Mouse (Mus musculus) thymus, adult 18-20 months (tissue): ENCODE data around the gene Errfi1.

Experiments used
- DNase-seq, 2 experiments: peaks; one replicate each; pipeline ENCODE4 v3.0.0; 2022; ENCODE audit warnings: mixed read lengths in 2 of 2

Errfi1 gene

GRCm38 (mm10) chr4:150853680-150854461 is at the start of gene Errfi1:
Gene Errfi1, plus strand, starts transcription at chr4:150853919.
- no peak for DNase-seq

- no peak for DNase-seq
Observed at GRCm38 (mm10) chr4:150804204-150804603, 49.5 kb upstream of the Errfi1 start.

DNA sequence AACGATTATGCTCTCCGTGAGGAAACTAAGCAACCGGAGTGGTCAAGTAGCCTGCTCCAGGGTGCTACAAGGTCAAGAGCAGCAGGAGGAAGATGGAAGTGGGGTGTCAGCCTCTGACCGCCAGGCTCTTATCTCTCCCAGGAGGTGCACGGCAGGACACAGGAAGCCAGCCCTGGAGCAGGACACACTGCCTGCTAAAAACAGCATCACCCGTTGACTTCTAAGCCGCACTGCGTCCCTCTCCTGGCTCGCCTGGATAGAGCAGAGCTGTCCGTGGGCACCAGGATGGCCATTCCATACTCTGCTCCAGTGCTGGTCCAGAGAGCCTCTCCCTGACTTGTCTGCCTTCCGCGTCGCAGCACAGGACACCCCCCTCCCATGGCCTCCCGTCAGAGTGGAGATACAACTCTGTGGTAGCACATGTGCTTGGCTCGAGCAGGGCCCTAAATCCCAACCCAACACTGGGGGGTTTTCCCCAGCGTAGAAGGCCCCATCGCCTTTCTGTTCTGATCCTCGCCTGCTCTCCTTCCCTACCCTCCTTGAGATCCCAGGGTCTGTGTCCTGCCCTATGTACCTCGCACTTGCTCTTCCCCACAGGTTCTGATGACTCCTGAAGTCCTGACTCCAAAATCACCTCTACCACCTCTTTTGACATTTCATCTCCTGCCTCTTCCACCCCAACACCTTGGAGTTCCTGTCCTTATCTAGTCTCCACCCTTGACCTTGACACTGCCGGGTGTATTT is 45.8 kb upstream of the Errfi1 start:
- DNase-seq = no peak

DNA sequence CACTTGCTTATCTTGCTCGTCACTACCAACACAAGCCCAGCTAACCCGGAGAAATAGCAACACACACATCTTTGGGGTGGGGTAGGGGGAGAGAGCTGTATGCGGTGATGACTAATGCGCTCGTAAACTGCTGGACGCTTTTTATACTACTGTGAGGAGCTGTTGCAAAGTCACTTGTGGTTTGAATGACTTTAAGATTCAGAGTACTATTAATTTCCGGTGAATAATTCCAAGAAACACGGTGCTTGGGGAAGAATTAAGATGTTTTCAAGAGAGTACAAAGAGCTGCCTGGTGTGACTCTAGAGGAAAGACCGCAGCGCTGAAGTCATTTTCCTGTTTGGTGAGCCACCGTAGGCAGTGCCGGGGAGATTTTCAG is 45.3 kb upstream of the Errfi1 start:
- no peak for DNase-seq

DNA sequence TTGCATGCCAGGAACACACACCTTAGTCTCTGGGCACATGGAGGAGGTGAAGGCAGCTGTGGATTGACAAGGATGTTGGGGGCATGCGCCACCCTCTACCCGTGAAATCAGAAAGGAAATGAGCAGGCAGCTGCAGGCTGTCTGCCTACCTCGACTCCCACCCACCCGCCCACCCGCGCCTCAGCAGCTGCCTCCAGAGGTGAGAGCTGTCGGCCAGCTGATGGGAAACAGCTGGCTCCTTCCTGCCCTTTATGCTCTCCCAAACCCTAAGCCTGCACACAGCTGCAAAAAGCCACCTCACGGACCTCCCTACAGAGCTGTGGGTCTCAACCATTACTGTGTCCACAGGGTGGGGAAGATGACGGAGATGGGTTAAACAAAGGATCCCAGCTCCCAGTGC is 44.4 kb upstream of the Errfi1 start:
- peak; percentile 16 to 35 for DNase-seq

DNA sequence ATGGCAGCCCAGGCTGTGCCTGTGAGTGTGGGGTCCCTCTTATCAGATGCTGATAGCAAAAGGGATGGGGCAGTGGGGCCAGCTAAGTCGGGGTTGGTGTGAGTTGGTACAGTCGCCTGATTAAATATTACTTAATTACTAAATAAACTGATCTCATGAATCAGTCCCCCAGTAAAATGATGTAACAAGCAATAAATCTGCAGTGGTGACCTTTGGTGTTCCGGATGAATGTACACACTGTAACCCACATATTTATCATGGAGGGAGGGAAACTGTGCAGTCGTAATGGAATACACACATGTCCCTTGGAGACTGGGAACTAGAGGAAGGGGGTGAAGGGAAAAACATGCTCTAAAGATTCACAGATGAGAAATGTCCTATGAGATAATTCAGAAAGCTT is 38.6 kb upstream of the Errfi1 start:
- no peak for DNase-seq

- no peak for DNase-seq
Observed at GRCm38 (mm10) chr4:150816414-150816951, 37.2 kb upstream of the Errfi1 start.

GRCm38 (mm10) chr4:150819126-150819910 is 34.4 kb upstream of the Errfi1 start:
- DNase-seq = no peak

DNA sequence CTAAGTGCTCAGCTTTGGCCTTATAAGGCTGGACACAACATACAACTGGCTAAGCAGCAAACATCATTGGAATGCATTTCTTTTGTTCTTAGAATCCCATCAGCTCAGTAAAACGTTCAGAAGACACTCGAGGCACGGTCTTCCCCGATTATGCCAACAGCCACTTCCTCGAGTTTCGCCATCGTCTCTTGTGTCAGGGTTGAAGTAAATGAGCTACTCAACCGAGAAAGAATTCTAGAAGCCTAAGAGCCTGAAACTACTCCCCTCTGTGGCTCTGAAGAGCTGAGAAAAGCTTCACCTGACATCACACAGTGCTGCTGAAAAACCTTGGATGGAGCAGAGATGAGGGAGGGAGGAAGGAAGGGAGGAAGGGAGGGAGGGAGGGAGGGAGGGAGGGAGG is 32.3 kb upstream of the Errfi1 start:
- no peak for DNase-seq

- DNase-seq = no peak
Observed at GRCm38 (mm10) chr4:150822624-150823023, 31.1 kb upstream of the Errfi1 start.

DNA sequence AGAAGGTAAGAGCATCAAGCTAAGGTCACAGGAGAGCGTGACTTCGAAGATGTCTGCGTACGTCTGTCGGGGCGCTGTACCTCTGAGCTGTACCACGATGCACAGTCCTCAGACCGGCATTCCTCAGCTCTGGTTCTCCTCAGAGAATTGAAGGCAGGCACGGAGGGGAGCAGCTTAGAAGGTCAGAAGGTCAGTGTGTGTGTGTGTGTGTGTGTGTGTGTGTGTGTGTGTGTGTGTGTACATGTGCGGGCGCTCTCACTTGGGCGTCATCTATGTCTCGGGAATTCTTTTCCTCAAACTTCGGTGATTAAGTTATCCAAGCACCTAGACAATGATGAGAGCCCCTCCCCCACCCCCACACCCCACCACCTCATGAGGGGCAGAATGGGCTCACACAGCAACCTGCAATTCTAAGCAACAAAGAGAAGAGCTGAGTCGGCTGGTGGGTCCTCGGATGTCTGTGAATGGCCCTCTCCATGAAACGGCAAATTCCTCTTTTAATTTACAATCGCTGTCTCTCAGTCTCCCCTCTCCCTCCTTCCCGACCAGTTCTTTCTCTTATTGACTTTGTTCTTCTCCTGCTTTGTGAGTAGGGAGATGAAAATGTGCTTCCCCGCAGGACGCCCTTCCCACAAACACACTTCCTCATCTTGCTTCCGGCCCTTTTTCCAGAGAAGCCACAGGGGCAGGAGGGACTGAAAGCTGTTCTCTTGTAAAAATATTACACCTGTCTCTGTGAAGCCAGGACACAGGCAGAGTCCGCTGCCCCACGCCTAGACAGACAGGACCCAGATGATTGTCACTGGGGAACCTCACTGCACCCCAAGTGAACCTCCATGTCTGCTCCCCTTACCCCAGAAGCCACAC is 29.9 kb upstream of the Errfi1 start:
- no peak for DNase-seq

GRCm38 (mm10) chr4:150824877-150825276 is 28.8 kb upstream of the Errfi1 start:
- no peak for DNase-seq

GRCm38 (mm10) chr4:150825531-150825930 is 28.2 kb upstream of the Errfi1 start:
- DNase-seq = no peak

- no peak for DNase-seq
Observed at GRCm38 (mm10) chr4:150831321-150831720, 22.4 kb upstream of the Errfi1 start.

DNA sequence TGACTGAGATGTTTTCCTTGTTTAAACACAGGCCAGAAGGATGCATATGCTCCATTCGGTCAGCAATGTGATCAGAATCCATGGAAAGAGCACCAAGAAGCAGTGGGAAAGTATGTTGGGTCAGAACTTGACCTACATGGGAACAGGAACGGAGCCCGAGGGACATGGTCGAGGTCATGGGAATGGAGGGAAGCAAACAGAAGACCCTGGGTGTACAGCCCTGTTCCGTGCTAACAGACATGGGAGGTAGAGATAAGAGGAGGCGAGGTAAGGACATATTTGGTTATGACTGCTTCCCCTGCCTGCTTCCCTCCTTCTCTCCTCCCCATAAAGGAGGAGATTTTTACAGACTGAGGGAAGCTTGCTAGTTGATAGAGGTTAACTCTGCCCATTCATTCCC is 21.8 kb upstream of the Errfi1 start:
- no peak for DNase-seq

DNA sequence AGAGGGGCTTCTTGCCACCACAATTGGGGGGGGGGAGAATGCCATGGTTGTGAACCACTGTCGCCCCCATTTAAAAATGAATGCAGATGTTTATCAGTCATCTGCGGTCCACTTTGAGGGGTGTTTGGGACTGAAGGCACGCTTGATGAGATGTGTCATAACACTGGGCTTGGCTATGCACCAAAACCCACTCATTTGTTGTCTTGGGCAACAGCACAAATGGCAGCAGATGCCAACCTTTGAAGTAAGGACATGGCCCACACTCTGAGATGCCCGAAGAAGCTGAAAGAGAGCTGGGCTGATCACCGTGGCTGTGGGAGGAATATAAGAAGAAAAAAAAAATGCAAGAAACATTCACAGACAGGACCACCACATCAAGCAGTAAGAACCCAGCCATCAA is 18.6 kb upstream of the Errfi1 start:
- DNase-seq = no peak

DNA sequence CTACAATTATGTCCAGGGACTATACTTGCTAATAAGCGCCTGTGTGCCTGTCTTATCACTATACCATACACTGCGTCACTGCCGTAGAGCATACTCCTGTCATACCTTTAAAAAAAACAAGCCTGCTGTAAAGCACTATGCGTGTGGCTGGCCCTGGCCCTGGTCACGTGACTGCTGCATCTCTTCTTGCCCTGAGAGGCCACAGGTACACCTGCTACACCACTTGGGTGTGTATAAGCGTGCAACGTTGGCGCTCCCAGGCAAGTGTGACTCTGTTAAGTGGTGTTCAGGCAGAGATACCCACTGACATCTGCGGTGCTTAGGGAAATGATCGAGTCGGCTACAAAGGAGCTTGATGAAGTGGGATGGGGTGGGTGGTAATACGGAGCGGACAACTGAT is 17.5 kb upstream of the Errfi1 start:
- DNase-seq = no peak

GRCm38 (mm10) chr4:150836961-150837360 is 16.8 kb upstream of the Errfi1 start:
- no peak for DNase-seq

GRCm38 (mm10) chr4:150837458-150837857 is 16.3 kb upstream of the Errfi1 start:
- no peak for DNase-seq

GRCm38 (mm10) chr4:150842045-150842444 is 11.7 kb upstream of the Errfi1 start:
- no peak for DNase-seq

DNA sequence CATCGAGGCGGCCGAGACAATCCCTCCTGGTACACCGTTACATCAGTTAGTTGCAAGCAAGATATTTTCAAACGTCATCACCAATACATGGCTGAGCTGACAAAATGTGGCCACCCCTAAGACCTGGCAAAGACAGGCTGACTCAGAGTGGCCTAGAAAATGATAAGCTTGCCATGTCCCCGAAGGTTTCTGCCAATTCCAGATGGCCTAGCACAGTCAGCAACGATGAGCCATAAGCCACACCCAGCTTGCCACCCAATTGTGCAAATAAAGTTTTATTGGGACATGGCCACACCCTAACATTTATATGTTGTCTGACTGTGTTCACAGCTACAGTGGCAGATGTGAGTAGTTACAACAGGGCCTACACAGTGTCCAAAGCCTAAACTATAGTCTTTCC is 10.5 kb upstream of the Errfi1 start:
- no peak for DNase-seq

DNA sequence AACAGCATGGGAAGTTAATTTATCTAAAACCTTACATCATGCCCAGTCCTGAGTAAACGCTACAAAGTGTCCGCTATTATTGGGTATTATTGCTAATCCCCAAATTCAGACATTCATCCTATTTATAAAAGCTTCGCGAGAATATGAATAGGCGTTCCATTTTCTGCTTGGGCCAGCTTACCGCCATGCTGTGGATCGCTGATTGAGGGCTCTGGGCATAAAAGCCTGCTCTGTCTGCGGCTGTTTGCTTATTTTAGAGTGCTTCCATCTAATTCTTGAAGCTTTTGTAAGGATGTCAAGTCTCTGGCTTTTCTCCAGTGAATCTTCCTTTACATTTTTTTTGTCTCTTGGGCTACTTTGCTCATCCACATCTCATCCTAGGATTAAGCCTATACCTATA is 7.4 kb upstream of the Errfi1 start:
- DNase-seq = no peak
